Mouse (Mus musculus): ENCODE measurements around the gene Brsk1. TPM values are rescaled to one million over a fixed set of nuclear protein-coding genes. Genes with fewer than 3 reads are reported as not detected.

The Brsk1 gene
- polyA plus RNA-seq, 1 experiment from 2014 or later: 2.8 TPM

GRCm38 (mm10) chr7:4705098-4705497, 14.7 kb downstream of the Brsk1 start:
- Histone ChIP-seq H3K27me3 (no peaks in the 10 kb centered on the region), H3K27ac (no peak overlapping the region), H3K9me3 (no peaks in the 10 kb centered on the region), H3K4me3 (no peak overlapping the region), H3K9ac (no peak overlapping the region), H3K4me1 (peaks cover 9% of the 10 kb centered on the region; the same call in 1 of the 2 replicates), H3K4me2 (replicated peaks) (no peak overlapping the region), H3K36me3 (peaks cover 71% of the 10 kb centered on the region)
- no peak for ATAC-seq (ENCODE audit: insufficient number of reproducible peaks, insufficient read depth, low FRiP score, low TSS enrichment)
- WGBS: 43% methylated on average over 18 of the region's 18 CpGs

DNA sequence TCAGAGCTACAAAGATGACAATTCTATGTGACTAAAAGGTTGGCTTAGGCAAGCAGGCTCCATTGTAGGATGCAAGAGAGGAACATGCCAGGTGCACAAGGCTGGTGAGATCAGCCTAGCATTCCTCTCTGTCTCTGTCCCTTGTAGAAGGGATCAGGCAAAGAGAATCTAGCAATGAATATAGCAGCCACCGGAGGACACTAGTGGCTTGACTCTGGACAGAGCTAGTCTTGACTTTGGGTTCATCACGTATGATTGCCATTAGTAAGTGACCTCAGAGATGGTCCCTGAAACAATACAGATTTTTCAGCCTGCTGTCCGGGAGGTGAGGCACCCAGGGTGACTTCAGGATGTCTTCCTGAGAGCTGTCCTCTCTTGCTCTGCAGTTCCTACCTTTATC, 22.2 kb downstream of the Brsk1 start:
- H3K36me3 ChIP-seq: peaks cover 81% of the 10 kb centered on the region
- ATAC-seq (ENCODE audit: insufficient number of reproducible peaks, insufficient read depth, low FRiP score, low TSS enrichment): no peak
- H3K9me3 ChIP-seq: no peaks in the 10 kb centered on the region
- H3K9ac ChIP-seq: no peak overlapping the region
- no peak overlapping the region for H3K4me2 ChIP-seq (replicated peaks)
- H3K27ac ChIP-seq: no peak overlapping the region
- no peaks in the 10 kb centered on the region for H3K4me1 ChIP-seq
- 82% methylated on average over 3 of the region's 3 CpGs for WGBS
- H3K27me3 ChIP-seq: no peaks in the 10 kb centered on the region
- H3K4me3 ChIP-seq: no peak overlapping the region

GRCm38 (mm10) chr7:4716955-4717354, 26.6 kb downstream of the Brsk1 start:
- Histone ChIP-seq H3K27ac (no peak overlapping the region), H3K27me3 (no peaks in the 10 kb centered on the region), H3K4me1 (no peaks in the 10 kb centered on the region), H3K4me3 (no peak overlapping the region), H3K4me2 (replicated peaks) (no peak overlapping the region), H3K9me3 (no peaks in the 10 kb centered on the region), H3K9ac (no peak overlapping the region), H3K36me3 (peaks cover 43% of the 10 kb centered on the region)
- 74% methylated on average over 6 of the region's 6 CpGs for WGBS
- no peak for ATAC-seq (ENCODE audit: insufficient number of reproducible peaks, insufficient read depth, low FRiP score, low TSS enrichment)

- Histone ChIP-seq H3K9ac (no peak overlapping the region), H3K4me2 (replicated peaks) (no peak overlapping the region), H3K4me3 (no peak overlapping the region), H3K27ac (no peak overlapping the region), H3K27me3 (no peaks in the 10 kb centered on the region), H3K9me3 (no peaks in the 10 kb centered on the region), H3K36me3 (peaks cover 21% of the 10 kb centered on the region), H3K4me1 (no peaks in the 10 kb centered on the region)
- no peak for ATAC-seq (ENCODE audit: insufficient number of reproducible peaks, insufficient read depth, low FRiP score, low TSS enrichment)
- 93% methylated on average over 3 of the region's 3 CpGs for WGBS
Observed at GRCm38 (mm10) chr7:4719276-4719675, 28.9 kb downstream of the Brsk1 start.

DNA sequence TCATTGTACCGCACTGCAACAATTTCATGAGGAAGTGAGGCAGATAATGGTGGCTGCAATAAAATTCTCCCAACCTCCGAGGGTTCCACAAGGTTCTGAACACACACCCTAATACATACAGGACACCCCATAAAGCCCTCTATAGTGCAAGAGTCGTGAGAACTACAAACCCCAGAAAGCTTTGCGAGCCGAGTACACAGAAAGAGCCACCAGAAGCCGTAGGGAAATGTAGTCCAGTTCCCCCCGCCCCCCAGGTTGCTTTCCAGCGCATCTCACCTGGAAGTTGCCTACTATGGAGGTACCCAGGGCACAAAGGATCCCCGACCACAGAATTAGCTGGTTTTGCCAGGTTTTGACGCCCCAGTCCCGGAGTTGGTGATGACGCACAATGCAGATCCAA, 33.1 kb downstream of the Brsk1 start:
- no peak for ATAC-seq (ENCODE audit: insufficient number of reproducible peaks, insufficient read depth, low FRiP score, low TSS enrichment)
- 36% methylated on average over 12 of the region's 12 CpGs for WGBS

DNA sequence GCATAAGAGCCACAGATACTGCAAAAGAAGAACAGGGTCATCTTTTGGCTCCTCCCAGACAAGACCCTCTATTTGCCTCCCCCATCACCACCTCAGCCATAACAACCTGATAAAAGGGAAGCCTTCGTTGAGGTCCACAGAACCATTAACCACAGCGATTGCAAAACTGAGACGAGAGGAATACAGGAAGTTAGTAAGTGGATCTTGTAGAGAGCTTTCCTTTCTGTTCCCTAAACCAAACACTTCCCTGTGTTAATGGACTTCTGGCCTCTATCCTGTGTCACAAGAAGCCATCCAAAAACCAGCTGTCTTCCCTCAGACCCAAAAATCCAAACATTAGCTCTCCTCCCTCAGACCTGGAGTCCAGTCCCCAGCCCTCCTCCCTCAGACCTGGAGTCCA, 34.0 kb downstream of the Brsk1 start:
- Histone ChIP-seq H3K36me3 (no peaks in the 10 kb centered on the region), H3K4me2 (replicated peaks) (no peak overlapping the region), H3K4me1 (no peaks in the 10 kb centered on the region), H3K27me3 (no peaks in the 10 kb centered on the region), H3K9ac (no peak overlapping the region), H3K9me3 (no peaks in the 10 kb centered on the region), H3K4me3 (no peak overlapping the region), H3K27ac (no peak overlapping the region)
- WGBS: 69% methylated on average over 3 of the region's 3 CpGs
- ATAC-seq (ENCODE audit: insufficient number of reproducible peaks, insufficient read depth, low FRiP score, low TSS enrichment): no peak

More for the DNA sequence above, 33.1 kb downstream of the Brsk1 start:
- no peaks in the 10 kb centered on the region for H3K27me3 ChIP-seq
- no peak overlapping the region; the same call in 1 of the 2 replicates for H3K9ac ChIP-seq
- H3K36me3 ChIP-seq: no peaks in the 10 kb centered on the region
- H3K27ac ChIP-seq: no peak overlapping the region
- H3K4me2 ChIP-seq (replicated peaks): peak overlapping the region; percentile 41
- no peaks in the 10 kb centered on the region for H3K4me1 ChIP-seq
- H3K9me3 ChIP-seq: no peaks in the 10 kb centered on the region
- peak overlapping the region; percentile 25 for H3K4me3 ChIP-seq

- H3K4me3 ChIP-seq: no peak within 1 kb of the TSS
- no peaks in the 10 kb centered on the region for H3K4me1 ChIP-seq
- H3K9me3 ChIP-seq: no peaks in the 10 kb centered on the region
- no peaks in the 10 kb centered on the region for H3K36me3 ChIP-seq
- H3K27ac ChIP-seq: no peak within 1 kb of the TSS
- 75% methylated on average over 7 of the region's 7 CpGs for WGBS
- no peak within 1 kb of the TSS for H3K4me2 ChIP-seq (replicated peaks)
- H3K27me3 ChIP-seq: no peaks in the 10 kb centered on the region
- H3K9ac ChIP-seq: no peak within 1 kb of the TSS
- no peak for ATAC-seq (ENCODE audit: insufficient number of reproducible peaks, insufficient read depth, low FRiP score, low TSS enrichment)
Observed at GRCm38 (mm10) chr7:4725169-4725568, 34.8 kb downstream of the Brsk1 start, which contains the start of gene Tmem150b. Gene Tmem150b (minus strand): TSS chr7:4725249.

DNA sequence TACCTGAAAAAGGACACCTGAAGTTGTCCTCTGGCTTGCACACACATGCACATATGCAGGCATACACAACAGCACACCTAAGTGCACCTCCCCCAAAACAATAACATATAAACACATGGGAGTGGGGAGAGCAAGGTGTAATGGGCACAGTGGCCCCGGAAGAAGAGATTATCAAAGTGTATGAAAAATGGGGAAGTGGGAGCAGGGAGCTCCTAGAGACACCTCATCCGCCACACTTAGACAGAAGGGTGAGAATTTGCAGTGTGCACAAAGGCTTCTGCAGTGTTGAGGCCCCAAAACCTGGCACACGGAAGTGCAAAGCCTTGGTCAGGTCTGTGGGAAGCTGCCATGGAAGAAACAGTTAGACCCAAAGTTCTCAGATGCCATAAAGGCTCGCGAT, 40.7 kb downstream of the Brsk1 start:
- Histone ChIP-seq H3K9ac (no peak overlapping the region), H3K27ac (no peak overlapping the region), H3K4me3 (no peak overlapping the region), H3K9me3 (no peaks in the 10 kb centered on the region), H3K27me3 (no peaks in the 10 kb centered on the region), H3K4me2 (replicated peaks) (no peak overlapping the region), H3K4me1 (no peaks in the 10 kb centered on the region), H3K36me3 (no peaks in the 10 kb centered on the region)
- ATAC-seq (ENCODE audit: insufficient number of reproducible peaks, insufficient read depth, low FRiP score, low TSS enrichment): no peak
- 84% methylated on average over 5 of the region's 5 CpGs for WGBS

DNA sequence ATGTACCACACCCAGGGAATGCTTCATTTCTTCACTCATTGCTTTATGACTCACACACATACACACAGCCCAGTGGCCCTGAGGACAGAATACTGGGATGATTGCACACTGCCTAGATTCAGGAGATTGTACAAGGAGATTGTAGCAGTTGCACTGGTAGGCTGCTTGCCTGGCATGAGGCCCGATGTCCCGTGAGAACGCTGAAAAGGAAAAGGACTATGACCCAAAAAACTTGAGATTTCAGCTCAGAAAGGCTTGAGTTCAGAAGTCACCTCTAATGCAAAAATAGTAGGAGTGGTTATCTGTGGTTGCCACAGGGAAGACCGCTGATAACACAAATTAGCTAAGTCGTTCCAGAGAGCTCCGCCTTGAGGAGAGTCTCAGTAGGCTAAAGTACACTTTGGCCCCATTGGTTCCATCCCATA, 42.6 kb downstream of the Brsk1 start:
- 69% methylated on average over 6 of the region's 6 CpGs for WGBS
- H3K4me2 ChIP-seq (replicated peaks): no peak overlapping the region
- H3K27me3 ChIP-seq: no peaks in the 10 kb centered on the region
- H3K4me1 ChIP-seq: no peaks in the 10 kb centered on the region
- H3K27ac ChIP-seq: no peak overlapping the region
- no peak overlapping the region for H3K9ac ChIP-seq
- no peak for ATAC-seq (ENCODE audit: insufficient number of reproducible peaks, insufficient read depth, low FRiP score, low TSS enrichment)
- H3K4me3 ChIP-seq: no peak overlapping the region
- H3K9me3 ChIP-seq: no peaks in the 10 kb centered on the region
- no peaks in the 10 kb centered on the region for H3K36me3 ChIP-seq

GRCm38 (mm10) chr7:4739041-4739543, 48.7 kb downstream of the Brsk1 start:
- Histone ChIP-seq H3K27me3 (no peaks in the 10 kb centered on the region), H3K27ac (peak overlapping the region; percentile 69), H3K9me3 (no peaks in the 10 kb centered on the region), H3K4me2 (replicated peaks) (peak overlapping the region; percentile 49), H3K9ac (peak overlapping the region; percentile 17; the same call in 1 of the 2 replicates), H3K4me1 (peaks cover 24% of the 10 kb centered on the region), H3K4me3 (peak overlapping the region; percentile 73), H3K36me3 (peaks cover 22% of the 10 kb centered on the region)
- ATAC-seq (ENCODE audit: insufficient number of reproducible peaks, insufficient read depth, low FRiP score, low TSS enrichment): no peak
- 46% methylated on average over 10 of the region's 10 CpGs for WGBS

GRCm38 (mm10) chr7:4739544-4740275, 49.3 kb downstream of the Brsk1 start, which contains the start of gene Kmt5c:
Gene Kmt5c (plus strand): TSS chr7:4740115.
- Histone ChIP-seq H3K27ac (peak within 1 kb of the TSS; percentile 90), H3K4me1 (peaks cover 24% of the 10 kb centered on the region), H3K36me3 (peaks cover 28% of the 10 kb centered on the region), H3K4me2 (replicated peaks) (peak within 1 kb of the TSS; percentile 85), H3K9ac (peak within 1 kb of the TSS; percentile 77), H3K9me3 (no peaks in the 10 kb centered on the region), H3K4me3 (peak within 1 kb of the TSS; percentile 73), H3K27me3 (no peaks in the 10 kb centered on the region)
- ATAC-seq (ENCODE audit: insufficient number of reproducible peaks, insufficient read depth, low FRiP score, low TSS enrichment): peak; percentile 98
- under 1% methylated on average over 39 of the region's 44 CpGs for WGBS

- Histone ChIP-seq H3K36me3 (peaks cover 31% of the 10 kb centered on the region), H3K4me1 (peaks cover 24% of the 10 kb centered on the region), H3K4me2 (replicated peaks) (peak overlapping the region; percentile 85), H3K27ac (peak overlapping the region; percentile 90), H3K9me3 (no peaks in the 10 kb centered on the region), H3K27me3 (no peaks in the 10 kb centered on the region), H3K9ac (peak overlapping the region; percentile 77), H3K4me3 (peak overlapping the region; percentile 73)
- peak; percentile 16; the same call in 1 of the 2 replicates for ATAC-seq (ENCODE audit: insufficient number of reproducible peaks, insufficient read depth, low FRiP score, low TSS enrichment)
- under 1% methylated on average over 14 of the region's 14 CpGs for WGBS
Observed at GRCm38 (mm10) chr7:4740309-4740727, 49.9 kb downstream of the Brsk1 start.
